Mouse (Mus musculus) bone marrow macrophage, adult 2 months (primary cell): ENCODE results near the gene Ip6k2.

Source experiments
- CTCF ChIP-seq: IDR thresholded peaks from 2 replicates; pipeline ENCODE4 v1.5.1; 2012; ENCODE audit warnings: low read depth, mild to moderate bottlenecking, low read length, moderate library complexity
- POLR2A ChIP-seq: IDR thresholded peaks from 2 replicates; pipeline ENCODE4 v1.6.1; 2012; ENCODE audit warnings: mild to moderate bottlenecking, low read depth, low read length, borderline replicate concordance

DNA sequence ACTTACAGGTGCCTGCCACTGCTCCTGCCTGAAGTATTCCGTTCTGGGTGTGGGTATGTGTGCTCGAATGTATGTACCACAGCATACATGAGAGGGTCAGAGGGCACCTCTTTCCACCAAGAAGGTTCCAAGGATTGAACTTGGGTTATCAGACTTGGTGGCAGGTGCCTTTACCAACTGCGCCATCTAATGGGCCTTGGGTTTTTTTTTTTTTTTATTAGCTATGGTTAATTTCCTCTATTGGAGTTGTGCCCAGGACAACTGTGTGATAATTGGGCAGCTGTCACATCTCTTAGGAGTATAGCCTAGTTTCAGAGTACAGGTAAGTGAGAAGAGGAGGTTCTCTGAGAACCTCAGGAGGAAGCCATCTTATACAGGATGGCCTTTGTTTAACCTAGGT lies 16.0 kb downstream of the Ip6k2 start:
- TF ChIP-seq POLR2A (no peak), CTCF (no peak)
